Mouse (Mus musculus): Measurements from ENCODE around the gene Dnajc25. TPM values are rescaled to one million over a fixed set of nuclear protein-coding genes. Genes with fewer than 3 reads are reported as not detected.

Dnajc25 gene
- polyA plus RNA-seq, 1 experiment from 2014 or later = 7.5 TPM

DNA sequence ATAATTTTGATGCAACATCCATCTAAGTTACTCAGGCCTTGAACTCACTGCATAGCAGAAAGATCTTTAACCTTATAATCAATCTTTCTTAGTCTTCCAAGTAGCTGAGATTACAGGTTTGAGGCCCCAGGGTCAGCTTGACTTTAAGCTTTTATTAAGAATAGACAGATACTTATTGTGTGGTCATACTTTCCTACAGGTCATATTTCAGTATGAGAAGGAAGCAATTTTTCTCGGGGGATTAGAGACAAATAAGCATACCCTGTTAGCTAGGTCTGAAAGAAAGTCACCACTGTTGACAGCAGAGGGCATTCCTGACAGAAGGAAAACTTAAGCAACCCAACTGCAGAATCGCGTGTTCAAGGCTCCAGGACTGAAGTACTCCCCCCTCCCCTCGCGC, 13.1 kb downstream of the Dnajc25 start:
- Histone ChIP-seq H3K4me2 (replicated peaks) (no peak overlapping the region), H3K27me3 (no peaks in the 10 kb centered on the region), H3K4me3 (no peak overlapping the region), H3K9me3 (replicated peaks) (no peaks in the 10 kb centered on the region), H3K27ac (no peak overlapping the region), H3K9ac (no peak overlapping the region), H3K4me1 (peaks cover 19% of the 10 kb centered on the region), H3K36me3 (no peaks in the 10 kb centered on the region)
- WGBS = 81% methylated on average over 5 of the region's 5 CpGs
- no peak for ATAC-seq (ENCODE audit: low FRiP score)

DNA sequence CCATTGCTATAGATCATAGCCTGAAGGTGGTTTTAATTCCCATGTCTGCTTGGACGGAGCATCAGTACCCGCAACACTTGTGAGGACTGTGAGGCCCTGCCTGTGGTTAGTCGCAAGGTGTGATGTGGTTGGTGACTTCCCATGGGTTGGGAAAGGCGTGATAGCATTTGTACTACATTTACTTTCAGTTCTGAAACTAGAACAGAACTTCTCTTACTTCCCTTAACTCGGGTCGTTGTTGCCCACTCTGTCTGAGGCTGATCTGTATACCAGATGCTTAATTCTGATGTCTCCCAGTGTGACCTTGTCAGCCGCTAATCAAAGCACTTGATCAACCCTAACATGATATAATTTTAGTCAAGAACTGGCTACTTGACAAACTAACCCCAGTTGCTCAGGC, 14.3 kb downstream of the Dnajc25 start:
- ATAC-seq (ENCODE audit: low FRiP score) = no peak
- WGBS = 90% methylated on average over 7 of the region's 7 CpGs
- Histone ChIP-seq H3K9me3 (replicated peaks) (no peaks in the 10 kb centered on the region), H3K4me1 (peaks cover 12% of the 10 kb centered on the region), H3K4me3 (no peak overlapping the region), H3K4me2 (replicated peaks) (no peak overlapping the region), H3K27me3 (no peaks in the 10 kb centered on the region), H3K27ac (no peak overlapping the region), H3K36me3 (no peaks in the 10 kb centered on the region), H3K9ac (no peak overlapping the region)

GRCm38 (mm10) chr4:59009696-59010095, 14.8 kb downstream of the Dnajc25 start:
- Histone ChIP-seq H3K9me3 (replicated peaks) (no peaks in the 10 kb centered on the region), H3K4me2 (replicated peaks) (no peak overlapping the region), H3K4me1 (peaks cover 7% of the 10 kb centered on the region), H3K4me3 (no peak overlapping the region), H3K27me3 (no peaks in the 10 kb centered on the region), H3K36me3 (no peaks in the 10 kb centered on the region), H3K27ac (no peak overlapping the region), H3K9ac (no peak overlapping the region)
- ATAC-seq (ENCODE audit: low FRiP score) = no peak
- WGBS = 66% methylated on average over 4 of the region's 4 CpGs

- no peak for ATAC-seq (ENCODE audit: low FRiP score)
- Histone ChIP-seq H3K9ac (no peak overlapping the region), H3K4me2 (replicated peaks) (no peak overlapping the region), H3K4me3 (no peak overlapping the region), H3K9me3 (replicated peaks) (no peaks in the 10 kb centered on the region), H3K4me1 (no peaks in the 10 kb centered on the region), H3K27ac (no peak overlapping the region), H3K36me3 (no peaks in the 10 kb centered on the region), H3K27me3 (no peaks in the 10 kb centered on the region)
- 89% methylated on average over 3 of the region's 3 CpGs for WGBS
These were observed 16.6 kb downstream of the Dnajc25 start for GRCm38 (mm10) chr4:59011446-59011845.

DNA sequence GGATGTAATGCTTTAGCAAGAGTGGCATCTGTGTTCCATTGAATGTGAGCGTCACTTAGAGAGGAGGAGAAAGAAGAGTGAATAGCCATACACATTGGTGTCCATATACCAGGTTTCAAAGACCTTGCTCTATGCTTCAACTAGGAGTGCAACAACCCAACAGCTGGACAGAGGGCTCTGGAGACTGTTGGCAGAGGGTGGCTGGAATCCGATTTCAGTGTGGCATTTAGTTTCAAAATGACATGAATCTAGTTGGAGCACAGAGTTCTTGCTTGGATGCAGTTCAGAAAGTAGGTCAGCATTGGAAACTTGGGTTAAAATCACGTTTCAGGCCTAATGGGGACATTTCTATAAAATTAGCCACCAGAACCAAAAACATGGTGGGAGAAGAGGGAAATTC, 20.3 kb downstream of the Dnajc25 start:
- Histone ChIP-seq H3K36me3 (peaks cover 9% of the 10 kb centered on the region), H3K4me2 (replicated peaks) (no peak overlapping the region), H3K4me3 (no peak overlapping the region), H3K9ac (no peak overlapping the region), H3K27ac (no peak overlapping the region), H3K9me3 (replicated peaks) (no peaks in the 10 kb centered on the region), H3K4me1 (no peaks in the 10 kb centered on the region), H3K27me3 (no peaks in the 10 kb centered on the region)
- 89% methylated on average over 3 of the region's 3 CpGs for WGBS
- ATAC-seq (ENCODE audit: low FRiP score) = no peak

DNA sequence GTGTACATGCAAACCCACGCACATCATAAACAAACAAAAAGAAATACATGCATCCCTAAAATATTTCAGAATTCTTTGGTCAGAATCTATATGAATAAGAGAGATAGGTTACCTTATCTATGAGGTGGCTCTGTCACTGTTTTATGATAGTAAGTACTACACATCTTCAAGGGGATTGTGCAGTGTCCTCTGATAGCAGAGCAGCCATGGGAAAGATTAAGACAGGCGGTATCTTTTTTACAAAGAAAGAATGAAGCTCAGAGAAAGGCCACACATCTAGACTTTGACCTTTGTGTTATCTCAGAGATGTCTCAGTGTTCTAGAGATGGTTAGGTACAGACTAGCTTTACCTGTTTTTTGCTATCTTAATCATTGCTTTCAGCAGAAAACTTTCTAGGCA, 22.1 kb downstream of the Dnajc25 start:
- WGBS = 94% methylated on average over 2 of the region's 2 CpGs
- peaks cover 19% of the 10 kb centered on the region for H3K36me3 ChIP-seq
- no peak overlapping the region for H3K9ac ChIP-seq
- H3K27ac ChIP-seq = no peak overlapping the region
- no peaks in the 10 kb centered on the region for H3K27me3 ChIP-seq
- no peak overlapping the region for H3K4me2 ChIP-seq (replicated peaks)
- H3K4me3 ChIP-seq = no peak overlapping the region
- H3K9me3 ChIP-seq (replicated peaks) = no peaks in the 10 kb centered on the region
- no peak for ATAC-seq (ENCODE audit: low FRiP score)
- H3K4me1 ChIP-seq = no peaks in the 10 kb centered on the region

DNA sequence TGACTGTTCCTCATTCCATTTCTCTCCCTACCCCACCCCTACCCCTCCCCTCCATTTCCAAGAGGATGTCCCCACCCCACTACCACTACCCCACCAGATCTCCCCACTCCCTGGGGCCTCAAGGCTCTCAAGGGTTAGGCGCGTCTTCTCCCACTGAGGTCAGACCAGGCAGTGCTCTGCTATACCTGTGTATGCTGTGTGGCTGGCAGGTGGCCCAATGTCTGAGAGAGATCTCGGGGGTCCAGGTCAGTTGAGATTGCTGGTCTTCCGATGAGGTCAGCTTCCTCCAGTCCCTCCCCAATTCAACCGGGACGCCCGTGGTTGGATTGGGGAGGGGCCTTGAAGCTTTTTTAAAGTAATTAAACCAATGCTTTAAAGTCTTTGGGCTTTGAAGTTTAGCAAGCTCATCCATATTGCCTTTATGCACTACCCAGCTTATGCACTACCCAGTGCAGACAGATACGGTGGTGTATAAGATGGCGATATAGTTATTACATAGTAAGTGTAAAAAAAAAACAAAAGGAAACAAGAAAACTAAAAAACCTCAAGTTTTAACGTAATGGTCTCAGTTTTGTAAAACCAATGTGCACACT, 39.6 kb downstream of the Dnajc25 start:
- Histone ChIP-seq H3K27me3 (no peaks in the 10 kb centered on the region), H3K4me2 (replicated peaks) (peak overlapping the region; percentile 65), H3K36me3 (peaks cover 4% of the 10 kb centered on the region), H3K9me3 (replicated peaks) (no peaks in the 10 kb centered on the region), H3K9ac (no peak overlapping the region), H3K27ac (no peak overlapping the region; the same call in 1 of the 2 replicates), H3K4me1 (peaks cover 7% of the 10 kb centered on the region; the same call in 1 of the 2 replicates), H3K4me3 (peak overlapping the region; percentile 75)
- 80% methylated on average over 10 of the region's 10 CpGs for WGBS
- ATAC-seq (ENCODE audit: low FRiP score) = no peak; the same call in 1 of the 2 replicates

GRCm38 (mm10) chr4:59034918-59035785, 40.3 kb downstream of the Dnajc25 start, which contains the start of gene Gng10:
TSS of gene Gng10 (plus strand) at chr4:59035088.
- Histone ChIP-seq H3K4me1 (peaks cover 7% of the 10 kb centered on the region; the same call in 1 of the 2 replicates), H3K36me3 (peaks cover 5% of the 10 kb centered on the region; the same call in 1 of the 2 replicates), H3K27ac (peak within 1 kb of the TSS; percentile 92), H3K9ac (peak within 1 kb of the TSS; percentile 86), H3K4me2 (replicated peaks) (peak within 1 kb of the TSS; percentile 65), H3K4me3 (peak within 1 kb of the TSS; percentile 75), H3K9me3 (replicated peaks) (no peaks in the 10 kb centered on the region), H3K27me3 (no peaks in the 10 kb centered on the region)
- 10% methylated on average over 73 of the region's 76 CpGs for WGBS
- peak; percentile 89 for ATAC-seq (ENCODE audit: low FRiP score)

- peak overlapping the region; percentile 65 for H3K4me2 ChIP-seq (replicated peaks)
- H3K4me1 ChIP-seq = peaks cover 7% of the 10 kb centered on the region; the same call in 1 of the 2 replicates
- 58% methylated on average over 18 of the region's 18 CpGs for WGBS
- peak overlapping the region; percentile 86 for H3K9ac ChIP-seq
- H3K36me3 ChIP-seq = peaks cover 5% of the 10 kb centered on the region
- peak overlapping the region; percentile 92 for H3K27ac ChIP-seq
- peak overlapping the region; percentile 75 for H3K4me3 ChIP-seq
- H3K9me3 ChIP-seq (replicated peaks) = no peaks in the 10 kb centered on the region
- ATAC-seq (ENCODE audit: low FRiP score) = peak; percentile 24
- H3K27me3 ChIP-seq = no peaks in the 10 kb centered on the region
These were observed 41.0 kb downstream of the Dnajc25 start for GRCm38 (mm10) chr4:59035786-59036350.

DNA sequence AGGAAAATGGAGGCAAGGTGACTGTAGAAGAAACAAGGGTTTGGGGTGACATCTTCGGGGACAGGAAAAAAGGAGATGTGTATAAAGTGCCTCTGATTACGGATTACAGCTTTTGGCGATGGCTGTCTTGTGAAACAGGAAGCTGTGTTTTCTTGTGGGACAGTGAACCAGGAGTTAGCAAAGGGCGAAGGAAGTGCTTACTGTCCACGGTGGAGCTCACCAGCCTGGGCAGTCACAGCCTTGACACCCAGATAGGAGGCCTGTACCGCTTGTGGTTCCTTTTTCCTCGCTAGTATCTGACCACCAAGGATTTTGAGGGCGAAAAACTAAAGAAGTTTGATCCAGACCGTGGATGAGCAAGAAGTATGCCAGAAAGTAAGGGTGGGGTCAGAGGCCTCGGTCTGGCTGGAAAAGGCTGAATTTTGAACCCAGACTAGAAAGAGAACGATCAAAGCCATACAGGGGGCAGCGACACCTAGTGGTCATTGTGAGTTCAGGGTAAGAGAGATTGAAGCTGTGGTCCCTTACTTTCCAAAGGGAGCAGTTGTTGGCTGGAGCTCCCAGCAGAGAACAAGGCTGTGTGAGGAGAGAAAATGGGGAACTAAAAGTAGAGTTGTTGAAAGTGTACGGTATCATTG, 41.7 kb downstream of the Dnajc25 start:
- Histone ChIP-seq H3K4me1 (peaks cover 7% of the 10 kb centered on the region; the same call in 1 of the 2 replicates), H3K9me3 (replicated peaks) (no peaks in the 10 kb centered on the region), H3K27ac (no peak overlapping the region), H3K4me2 (replicated peaks) (no peak overlapping the region), H3K4me3 (no peak overlapping the region), H3K36me3 (peaks cover 7% of the 10 kb centered on the region), H3K27me3 (no peaks in the 10 kb centered on the region), H3K9ac (no peak overlapping the region)
- 52% methylated on average over 13 of the region's 13 CpGs for WGBS
- no peak for ATAC-seq (ENCODE audit: low FRiP score)

DNA sequence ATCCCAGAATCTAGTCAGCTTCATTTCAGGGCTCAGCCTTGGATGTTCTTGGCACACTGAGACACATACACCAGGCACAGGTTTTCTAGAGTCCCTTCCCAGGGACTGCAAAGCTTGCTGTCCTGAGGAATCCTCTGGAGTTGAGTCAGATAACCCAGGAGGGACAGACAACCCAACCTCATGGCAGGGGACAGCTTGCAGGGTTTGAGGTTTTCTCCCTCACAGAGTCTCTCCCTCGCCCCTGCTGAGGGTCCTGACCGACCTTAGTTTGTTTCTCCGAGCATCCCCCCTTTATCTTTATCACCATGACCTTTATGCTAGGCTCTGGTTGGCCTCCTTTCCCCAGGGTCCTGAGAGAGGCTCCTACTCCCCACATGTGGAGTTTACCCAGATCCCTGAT, 42.7 kb downstream of the Dnajc25 start:
- WGBS = 91% methylated on average over 3 of the region's 3 CpGs

More for the DNA sequence above, 42.7 kb downstream of the Dnajc25 start:
- ATAC-seq (ENCODE audit: low FRiP score) = no peak
- no peaks in the 10 kb centered on the region for H3K9me3 ChIP-seq (replicated peaks)
- H3K36me3 ChIP-seq = peaks cover 7% of the 10 kb centered on the region
- H3K4me3 ChIP-seq = no peak overlapping the region
- no peak overlapping the region for H3K4me2 ChIP-seq (replicated peaks)
- no peak overlapping the region for H3K27ac ChIP-seq
- no peaks in the 10 kb centered on the region for H3K27me3 ChIP-seq
- no peak overlapping the region for H3K9ac ChIP-seq
- H3K4me1 ChIP-seq = peaks cover 7% of the 10 kb centered on the region; the same call in 1 of the 2 replicates
